In genomic region chr12:4928197-4928596, GRCm38 (mm10) we compare ENCODE assay signal across 21 mouse cellular contexts. TPM values are rescaled to one million over a fixed set of nuclear protein-coding genes. Genes with fewer than 3 reads are reported as not detected.
DNase-seq lines count a peak whose midpoint lies in the region; ATAC-seq and TF ChIP-seq lines count a peak whose summit lies in the region.
"Had no signal": no experiment of that assay in that cellular context is flagged by ENCODE, and none has a peak within 500 bp of the region (broad histone marks: within the 10 kb centered on the region; RNA-seq: fewer than 3 reads in every experiment).

No protein-coding gene starts in this region.

- 0 out of 2 replicates have a peak overlapping the region, but pooled peaks have one; percentile 33 for H3K27ac ChIP-seq in lung, embryonic 14.5 days (ENCODE audit: low read depth)
- H3K27ac ChIP-seq in lung, postnatal 0 days (ENCODE audit: low read length): peak overlapping the region; percentile 51; the same call in 1 of the 2 replicates
- H3K27ac ChIP-seq: embryonic facial prominence, embryonic 13.5 days; embryonic facial prominence, embryonic 15.5 days; forebrain, embryonic 10.5 days; forebrain, embryonic 12.5 days had no signal

- no peaks in the 10 kb centered on the region for H3K27me3 ChIP-seq in lung, embryonic 14.5 days (ENCODE audit: insufficient read depth, low read length)
- H3K27me3 ChIP-seq in lung, postnatal 0 days (replicated peaks; ENCODE audit: insufficient read depth, low read length): no peaks in the 10 kb centered on the region
- H3K27me3 ChIP-seq: embryonic facial prominence, embryonic 13.5 days; embryonic facial prominence, embryonic 15.5 days; forebrain, embryonic 12.5 days had no signal

- no peak overlapping the region for H3K4me2 ChIP-seq in lung, embryonic 14.5 days
- no peak overlapping the region for H3K4me2 ChIP-seq in lung, postnatal 0 days (replicated peaks; ENCODE audit: low read depth, low read length)
- H3K4me2 ChIP-seq: embryonic facial prominence, embryonic 13.5 days; embryonic facial prominence, embryonic 15.5 days; forebrain, embryonic 12.5 days had no signal

- WGBS in lung, embryonic 14.5 days: 60% methylated on average over 2 of the region's 2 CpGs
- WGBS in lung, postnatal 0 days: 48% methylated on average over 2 of the region's 2 CpGs

- H3K9ac ChIP-seq in lung, embryonic 14.5 days: no peak overlapping the region
- no peak overlapping the region for H3K9ac ChIP-seq in lung, postnatal 0 days (replicated peaks; ENCODE audit: low read depth)
- H3K9ac ChIP-seq: embryonic facial prominence, embryonic 13.5 days; embryonic facial prominence, embryonic 15.5 days; forebrain, embryonic 12.5 days had no signal

- TF ChIP-seq CTCF in lung, embryonic 14.5 days (IDR thresholded peaks at IDR 0.05; ENCODE audit: low read depth): no peak
- TF ChIP-seq CTCF in lung, postnatal 0 days (IDR thresholded peaks at IDR 0.05): no peak

- no peak overlapping the region for H3K4me3 ChIP-seq in lung, embryonic 14.5 days (ENCODE audit: low read depth, low read length)
- no peak overlapping the region for H3K4me3 ChIP-seq in lung, postnatal 0 days (ENCODE audit: low read depth, low read length)
- H3K4me3 ChIP-seq: embryonic facial prominence, embryonic 13.5 days; embryonic facial prominence, embryonic 15.5 days; erythroblast, embryonic 14.5 days; forebrain, embryonic 10.5 days; forebrain, embryonic 12.5 days had no signal

- peaks cover 3% of the 10 kb centered on the region; the same call in 1 of the 2 replicates for H3K36me3 ChIP-seq in lung, embryonic 14.5 days (ENCODE audit: insufficient read depth)
- H3K36me3 ChIP-seq in lung, postnatal 0 days (ENCODE audit: insufficient read depth, low read length): no peaks in the 10 kb centered on the region
- H3K36me3 ChIP-seq: embryonic facial prominence, embryonic 15.5 days; forebrain, embryonic 12.5 days had no signal

- peak; percentile 43; the same call in 1 of the 2 replicates for TF ChIP-seq EP300 in lung, postnatal 0 days (IDR thresholded peaks at IDR 0.05)

- no peaks in the 10 kb centered on the region for H3K9me3 ChIP-seq in lung, embryonic 14.5 days (ENCODE audit: low read depth, low read length)
- H3K9me3 ChIP-seq in lung, postnatal 0 days (ENCODE audit: low read length): no peaks in the 10 kb centered on the region
- H3K9me3 ChIP-seq: embryonic facial prominence, embryonic 13.5 days; embryonic facial prominence, embryonic 15.5 days; forebrain, embryonic 10.5 days; forebrain, embryonic 12.5 days had no signal

- no peak; the same call in 1 of the 2 replicates for ATAC-seq in lung, embryonic 14.5 days (ENCODE audit: insufficient read depth)
- ATAC-seq in lung, postnatal 0 days: peak; percentile 85
- ATAC-seq: forebrain, embryonic 14.5 days; forebrain, embryonic 16.5 days had no signal

- no peaks in the 10 kb centered on the region for H3K4me1 ChIP-seq in lung, embryonic 14.5 days (ENCODE audit: insufficient read depth)
- no peaks in the 10 kb centered on the region for H3K4me1 ChIP-seq in lung, postnatal 0 days (ENCODE audit: insufficient read depth, low read depth, low read length)
- H3K4me1 ChIP-seq: embryonic facial prominence, embryonic 13.5 days; embryonic facial prominence, embryonic 15.5 days; forebrain, embryonic 10.5 days; forebrain, embryonic 12.5 days had no signal

- DNase-seq in lung, embryonic 14.5 days: peak; percentile 30
- DNase-seq in lung, postnatal 4 days: no peak
- peak; percentile 65 for DNase-seq in lung, postnatal 0 days (ENCODE audit: low spot score)
- no peak for DNase-seq in lung, postnatal 25 days (ENCODE audit: low spot score)
- DNase-seq: adrenal gland, adult 2 months; adrenal gland, postnatal 10 days; adrenal gland, postnatal 25 days; cerebellum, adult 11 months; cerebellum, adult 18-20 months; cerebellum, adult 8-10 months; cerebellum, adult 9-11 months; cerebellum, postnatal 14 days; cerebellum, postnatal 36 days; embryo, embryonic 11 days had no signal

RNA-seq across cellular contexts. Expression of gene Atad2b, which starts 11.0 kb away (rescaled TPM):
- polyA plus RNA-seq in lung, embryonic 14.5 days (2014; fragmentation: Nextera tagmentation; extraction: Ambion mirVana): 19.0 and 20.4 TPM in 2 replicates
- polyA plus RNA-seq in lung, postnatal 0 days (2015; fragmentation: Nextera tagmentation; extraction: Ambion mirVana): 8.2 and 8.8 TPM in 2 replicates

RNA-seq across cellular contexts. Expression of gene Ubxn2a, which starts 20.7 kb away (rescaled TPM):
- polyA plus RNA-seq in lung, embryonic 14.5 days (2014; fragmentation: Nextera tagmentation; extraction: Ambion mirVana): 21.2 and 27.0 TPM in 2 replicates
- 30.9 and 32.6 TPM in 2 replicates for polyA plus RNA-seq in lung, postnatal 0 days (2015; fragmentation: Nextera tagmentation; extraction: Ambion mirVana)

RNA-seq across cellular contexts. Expression of gene Mfsd2b, which starts 54.0 kb away (rescaled TPM):
- polyA plus RNA-seq in lung, embryonic 14.5 days (2014; fragmentation: Nextera tagmentation; extraction: Ambion mirVana): 2.6 and 2.9 TPM in 2 replicates
- polyA plus RNA-seq in lung, postnatal 0 days (2015; fragmentation: Nextera tagmentation; extraction: Ambion mirVana): 2.5 TPM in 2 replicates

Comparison
In these comparisons a context has a peak if more than half of its experiments do, and no peak if none do; other contexts are left out.
1. DNase-seq: peak in lung, embryonic 14.5 days (single experiment) and lung, postnatal 0 days (single experiment); none in lung, postnatal 4 days (0 of 2) and lung, postnatal 25 days (single experiment).